In the genomic region with DNA sequence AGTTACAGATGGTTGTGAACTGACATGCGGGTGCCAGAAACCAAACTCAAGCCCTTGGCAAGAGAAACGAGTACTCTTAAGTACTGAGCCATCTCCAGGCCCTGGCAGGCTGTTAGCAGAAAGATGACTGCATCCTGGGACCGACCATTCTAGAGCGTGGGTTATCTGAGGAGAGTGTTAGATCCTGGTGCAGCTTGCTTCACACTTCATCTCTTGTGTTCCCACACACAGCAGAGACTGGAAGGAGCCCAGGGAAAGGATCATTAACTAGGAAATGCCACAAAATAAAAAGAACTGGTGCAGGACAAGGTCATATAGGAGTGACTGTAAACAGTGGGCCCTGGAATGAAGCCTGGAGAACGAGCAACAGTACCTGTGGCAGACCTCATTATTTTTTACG, we compare ENCODE assay signal across 10 mouse cellular contexts. TPM values are rescaled to one million over a fixed set of nuclear protein-coding genes. Genes with fewer than 3 reads are reported as not detected.
DNase-seq lines count a peak whose midpoint lies in the region; TF ChIP-seq lines count a peak whose summit lies in the region.
"Had no signal": no experiment of that assay in that cellular context is flagged by ENCODE, and none has a peak within 500 bp of the region (broad histone marks: within the 10 kb centered on the region; RNA-seq: fewer than 3 reads in every experiment).

No protein-coding gene starts in this region.

- no peak for TF ChIP-seq CTCF in thymus, adult 2 months (IDR thresholded peaks at IDR 0.05; ENCODE audit: borderline replicate concordance, control insufficient read depth, extremely low read depth, insufficient read depth, low read length, poor library complexity)

- H3K4me1 ChIP-seq in thymus, adult 2 months (replicated peaks; ENCODE audit: control insufficient read depth, insufficient read depth, low read length): no peaks in the 10 kb centered on the region

- peak; percentile 28 for DNase-seq in left cerebral cortex, adult 11 months (ENCODE audit: low spot score)
- no peak for DNase-seq in left cerebral cortex, postnatal 4 days
- DNase-seq in gastrocnemius, postnatal 14 days: peak; percentile 59
- DNase-seq in left cerebral cortex, adult 9 months (ENCODE audit: low spot score in 2 of 2): peak; percentile 11 to 50
- DNase-seq in right cerebral cortex, postnatal 36 days (ENCODE audit: low spot score in 2 of 2): peak; percentile 26 to 43
- no peak for DNase-seq in thymus, adult 2 months
- no peak for DNase-seq in adrenal gland, postnatal 10 days

- 86% methylated on average over 6 of the region's 6 CpGs for WGBS in thymus, adult 2 months

- intact Hi-C loops in left cerebral cortex, postnatal 4 days (cut with DNase I): no loop called here
- intact Hi-C loops in gastrocnemius, postnatal 14 days (cut with DNase I; ENCODE audit: low total_unique reads): no loop called here

- no peak for TF ChIP-seq POLR2A in thymus, adult 2 months (IDR thresholded peaks at IDR 0.05; ENCODE audit: control insufficient read depth, extremely low read depth, insufficient read depth, low read length, poor library complexity)

- H3K36me3 ChIP-seq in thymus, adult 2 months (ENCODE audit: control insufficient read depth, insufficient read depth, low read length): no peaks in the 10 kb centered on the region

- H3K27ac ChIP-seq in thymus, adult 2 months (ENCODE audit: control insufficient read depth, insufficient read depth, low read length): no peak overlapping the region
- H3K27ac ChIP-seq: left cerebral cortex, adult 2 months had no signal

- H3K4me3 ChIP-seq in thymus, adult 2 months (ENCODE audit: control insufficient read depth, insufficient read depth, low read length): no peak overlapping the region
- H3K4me3 ChIP-seq: heart, embryonic 13.5 days; left cerebral cortex, adult 2 months had no signal

- H3K27me3 ChIP-seq in thymus, adult 2 months (ENCODE audit: control insufficient read depth, insufficient read depth, low read length): no peaks in the 10 kb centered on the region
- H3K27me3 ChIP-seq: heart, embryonic 13.5 days had no signal

RNA-seq across cellular contexts. Expression of gene Kcnmb3, which starts 20.9 kb away (rescaled TPM):
- under 1 TPM in 1 of 2 experiments, not detected in 1; 0.60 TPM for total RNA-seq in left cerebral cortex, postnatal 4 days (2021)
- not detected for total RNA-seq in gastrocnemius, postnatal 14 days (2021)
- 0.05 and 0.11 TPM in 2 replicates for polyA plus RNA-seq in thymus, adult 2 months (2012; rRNA removed)
- under 1 TPM; 0.39 to 0.61 TPM for total RNA-seq in adrenal gland, postnatal 10 days (2021)
- total RNA-seq: left cerebral cortex, adult 2 months had no signal
- polyA plus RNA-seq: embryonic facial prominence, embryonic 11.5 days had no signal

RNA-seq across cellular contexts. Expression of gene Zfp639, which starts 39.0 kb away (rescaled TPM):
- total RNA-seq in left cerebral cortex, postnatal 4 days (2021): 10 to 100 TPM; 55.2 to 60.8 TPM
- 10 to 100 TPM; 17.9 to 19.8 TPM for total RNA-seq in gastrocnemius, postnatal 14 days (2021)
- 27.6 and 33.5 TPM in 2 replicates for polyA plus RNA-seq in thymus, adult 2 months (2012; rRNA removed)
- 10 to 100 TPM; 35.2 to 40.1 TPM for total RNA-seq in adrenal gland, postnatal 10 days (2021)

RNA-seq across cellular contexts. Expression of gene Mfn1, which starts 58.2 kb away (rescaled TPM):
- total RNA-seq in left cerebral cortex, postnatal 4 days (2021): 100 to 1,000 TPM; 102 to 128 TPM
- total RNA-seq in gastrocnemius, postnatal 14 days (2021): 100 to 1,000 TPM; 112 to 137 TPM
- 7.2 and 9.6 TPM in 2 replicates for polyA plus RNA-seq in thymus, adult 2 months (2012; rRNA removed)
- total RNA-seq in adrenal gland, postnatal 10 days (2021): 100 to 1,000 TPM in 1 of 2 experiments, 10 to 100 TPM in 1; 90.5 to 101 TPM

Comparison
In these comparisons a context has a peak if more than half of its experiments do, and no peak if none do; other contexts are left out.
1. DNase-seq: peak in left cerebral cortex, adult 11 months (single experiment), gastrocnemius, postnatal 14 days (single experiment), left cerebral cortex, adult 9 months (2 of 2) and right cerebral cortex, postnatal 36 days (2 of 2); none in left cerebral cortex, postnatal 4 days (single experiment), thymus, adult 2 months (single experiment) and adrenal gland, postnatal 10 days (single experiment).